Mouse (Mus musculus) spleen, adult 2 months (tissue): ENCODE results near the gene Tcf25. TPM values are rescaled to one million over a fixed set of nuclear protein-coding genes. Genes with fewer than 3 reads are reported as not detected.
A peak's percentile ranks its signal among the peaks of the same experiment; 100 is the strongest.

Experiments
- DNase-seq, 2 experiments: peaks; one replicate each; pipeline versions ENCODE4 v3.0.0 to v3.0.0-alpha.2; 2012 to 2021; ENCODE audit warnings: low spot score in 2 of 2, low read depth in 1 of 2
- H3K27ac ChIP-seq: fragments of 200-500 bp; 2 replicates; pipeline ENCODE4 v1.5.1; 2012; ENCODE audit warnings: low read length, inconsistent platforms; ENCODE audit not compliant: insufficient read depth
- H3K27me3 ChIP-seq: fragments of 200-500 bp; 2 replicates; pipeline ENCODE4 v1.6.1; 2012; ENCODE audit warnings: mild to moderate bottlenecking, moderate library complexity, low read length, inconsistent platforms; ENCODE audit not compliant: control insufficient read depth, insufficient read depth
- H3K36me3 ChIP-seq: fragments of 200-500 bp; 2 replicates; pipeline ENCODE4 v1.6.1; 2012; ENCODE audit warnings: mild to moderate bottlenecking, low read length, inconsistent platforms; ENCODE audit not compliant: control insufficient read depth, insufficient read depth
- H3K4me1 ChIP-seq: fragments of 200-500 bp; 2 replicates; pipeline ENCODE4 v1.6.1; 2011; ENCODE audit warnings: inconsistent platforms; ENCODE audit not compliant: control insufficient read depth, insufficient read depth, insufficient read length
- H3K4me3 ChIP-seq: fragments of 200-500 bp; 2 replicates; pipeline ENCODE4 v1.5.1; 2011; ENCODE audit warnings: mild to moderate bottlenecking, inconsistent platforms; ENCODE audit not compliant: insufficient read depth, insufficient read length; ENCODE audit errors: extremely low read depth
- CTCF ChIP-seq: fragments of 200-500 bp; IDR thresholded peaks from 2 replicates; pipeline ENCODE4 v1.5.1; 2011; ENCODE audit warnings: mild to moderate bottlenecking, inconsistent platforms; ENCODE audit not compliant: insufficient read depth, insufficient read length, insufficient replicate concordance; ENCODE audit errors: extremely low read depth
- POLR2A ChIP-seq: fragments of 200-500 bp; IDR thresholded peaks from 2 replicates; pipeline ENCODE4 v1.6.1; 2011; ENCODE audit warnings: low read depth, low read length, inconsistent platforms
- WGBS: fragments of 180-500 bp; shearing (Covaris S2); methylation state at CpG from one replicate; pipeline ENCODE4 v1.1.7; 2018; 5-methylcytosine and 5-hydroxymethylcytosine counted together
- polyA plus RNA-seq: library from polyadenylated mRNA; depleted of rRNA; stranded (reverse); fragments of >200 nt; gene quantifications from 2 replicates; pipeline ENCODE4 v1.2.3, GENCODE M21; 2012

The Tcf25 gene
- polyA plus RNA-seq, 1 experiment: 137 TPM

DNA sequence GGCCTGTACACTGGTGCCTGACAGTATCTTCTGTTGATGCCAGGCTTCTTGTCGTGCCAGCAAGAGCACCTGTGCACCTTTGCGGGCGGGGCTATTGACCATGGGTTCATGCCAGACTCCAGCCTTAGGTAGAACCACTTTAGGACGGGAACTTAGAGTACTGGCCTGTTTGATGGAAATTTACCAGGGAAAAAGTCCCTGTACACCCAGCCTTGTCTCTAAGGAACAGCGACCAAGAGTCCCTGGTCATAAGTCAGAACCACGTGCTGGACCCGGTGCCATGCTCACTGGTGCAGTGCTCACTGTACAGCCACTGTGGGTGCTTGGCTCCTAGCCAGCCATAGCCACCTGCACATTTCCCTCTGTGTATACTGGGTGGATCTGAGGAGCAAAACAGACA lies 15.5 kb downstream of the Tcf25 start:
- H3K27me3 ChIP-seq: no peaks in the 10 kb centered on the region
- H3K27ac ChIP-seq: no peak overlapping the region
- WGBS: 83% methylated on average over 7 of the region's 7 CpGs
- no peak for DNase-seq
- H3K4me1 ChIP-seq: no peaks in the 10 kb centered on the region
- peaks cover 53% of the 10 kb centered on the region for H3K36me3 ChIP-seq
- no peak overlapping the region for H3K4me3 ChIP-seq
- TF ChIP-seq POLR2A (no peak), CTCF (no peak)

DNA sequence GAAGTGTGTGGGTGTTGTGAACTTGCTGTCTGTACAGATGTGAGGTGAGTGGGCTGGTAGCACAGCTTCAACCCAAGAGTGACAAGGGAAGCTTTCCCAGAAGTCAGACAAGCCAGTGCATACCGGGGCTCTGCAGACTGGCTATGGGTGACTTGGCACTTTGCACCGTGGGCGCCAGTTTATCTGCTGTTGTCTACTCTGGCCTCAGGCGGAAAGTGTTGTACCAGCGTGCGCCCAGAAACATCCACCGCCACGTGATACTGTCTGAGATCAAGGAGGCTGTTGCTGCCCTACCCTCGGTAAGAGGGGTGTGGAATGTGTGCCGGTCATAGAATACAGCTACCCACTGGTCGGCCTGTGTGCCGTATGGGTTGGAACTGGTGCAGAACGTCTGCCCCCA lies 24.8 kb downstream of the Tcf25 start:
- Histone ChIP-seq H3K27ac (no peak overlapping the region), H3K36me3 (peaks cover 63% of the 10 kb centered on the region), H3K27me3 (no peaks in the 10 kb centered on the region), H3K4me3 (no peak overlapping the region), H3K4me1 (no peaks in the 10 kb centered on the region)
- 77% methylated on average over 13 of the region's 13 CpGs for WGBS
- DNase-seq: no peak
- TF ChIP-seq POLR2A: no peak
- no peak for TF ChIP-seq CTCF

DNA sequence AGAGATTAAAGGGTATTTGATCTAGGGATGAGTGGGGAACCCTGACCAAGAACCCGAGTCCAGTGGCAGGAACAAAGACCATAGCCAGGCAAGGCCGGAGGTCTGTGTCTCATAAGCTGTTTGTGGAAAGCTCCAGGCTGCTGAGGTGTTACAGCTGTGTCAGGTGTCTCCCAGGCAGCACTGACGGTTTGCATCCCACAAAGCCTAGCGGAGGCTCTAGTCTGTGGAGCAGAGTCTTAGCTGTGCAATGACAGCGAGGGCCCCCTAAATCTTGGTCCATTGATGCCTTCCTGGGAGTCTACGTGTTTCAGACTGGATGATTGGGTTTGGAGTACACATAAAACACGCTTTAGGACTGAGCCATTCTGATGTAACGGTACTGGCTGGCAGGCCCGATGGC lies 28.4 kb downstream of the Tcf25 start:
- Histone ChIP-seq H3K27me3 (no peaks in the 10 kb centered on the region), H3K36me3 (peaks cover 39% of the 10 kb centered on the region), H3K4me1 (peaks cover 3% of the 10 kb centered on the region; the same call in 1 of the 2 replicates), H3K4me3 (no peak overlapping the region), H3K27ac (no peak overlapping the region)
- DNase-seq: no peak
- WGBS: 90% methylated on average over 9 of the region's 9 CpGs
- TF ChIP-seq POLR2A (no peak), CTCF (no peak)

DNA sequence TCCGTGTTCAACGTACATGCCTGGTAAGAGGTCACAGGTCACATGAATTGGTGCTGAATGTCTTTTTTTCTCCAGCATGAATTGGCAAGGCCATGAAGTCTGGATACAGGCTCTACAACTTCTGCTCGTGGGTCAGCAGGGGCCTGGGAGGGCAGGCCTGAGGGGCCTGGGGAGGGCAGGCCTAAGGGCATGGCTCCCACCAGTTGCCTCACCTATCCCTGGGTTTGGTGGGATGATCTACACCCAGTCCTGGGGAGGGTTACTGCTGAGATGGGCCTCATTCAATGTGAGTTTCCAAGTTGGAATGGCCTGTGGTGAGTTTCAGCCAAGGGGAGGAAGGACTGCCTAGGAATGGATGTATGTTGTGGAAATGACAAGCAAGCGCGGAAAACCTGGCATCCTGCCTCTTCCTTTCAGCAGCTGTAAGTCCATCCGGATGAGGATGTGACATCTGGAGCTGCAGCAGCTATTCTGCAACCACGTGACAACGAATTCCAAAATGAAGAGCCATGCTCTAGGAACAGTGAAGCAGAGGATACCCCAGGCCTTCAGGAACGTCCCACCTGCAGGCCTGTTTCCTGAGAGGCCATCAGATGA lies 29.3 kb downstream of the Tcf25 start:
- 91% methylated on average over 9 of the region's 9 CpGs for WGBS
- no peak for TF ChIP-seq POLR2A
- no peak for TF ChIP-seq CTCF
- Histone ChIP-seq H3K36me3 (peaks cover 32% of the 10 kb centered on the region), H3K4me3 (no peak overlapping the region), H3K27me3 (0 out of 2 replicates have a peak, but pooled peaks cover 1% of the 10 kb centered on the region), H3K27ac (no peak overlapping the region), H3K4me1 (peaks cover 3% of the 10 kb centered on the region; the same call in 1 of the 2 replicates)
- no peak for DNase-seq

DNA sequence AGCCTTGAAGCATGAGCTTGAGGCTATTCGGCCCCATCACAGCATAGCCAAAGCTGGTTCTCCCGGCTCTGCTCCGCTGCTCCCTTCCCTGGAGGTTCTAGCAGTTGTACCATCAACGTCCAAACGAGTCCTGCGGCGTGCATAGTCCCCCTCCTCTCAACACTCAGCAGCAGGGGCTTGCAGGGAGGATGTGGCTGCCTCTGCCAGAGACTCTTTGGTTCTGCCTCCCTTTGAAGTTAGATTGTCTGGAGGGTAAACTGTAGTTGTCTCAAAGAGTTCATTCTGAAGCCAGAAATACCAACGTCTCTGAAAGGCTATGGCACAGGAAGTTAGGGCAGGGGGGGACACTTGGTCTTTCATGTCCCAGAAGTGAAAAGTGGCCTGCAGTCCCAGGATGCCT lies 31.0 kb downstream of the Tcf25 start:
- no peak for TF ChIP-seq CTCF
- no peak for TF ChIP-seq POLR2A
- H3K27ac ChIP-seq: peak overlapping the region; percentile 37; the same call in 1 of the 2 replicates
- peak in 1 of 2 experiments; percentile 14 for DNase-seq
- peaks cover 18% of the 10 kb centered on the region for H3K36me3 ChIP-seq
- 0 out of 2 replicates have a peak, but pooled peaks cover 1% of the 10 kb centered on the region for H3K27me3 ChIP-seq
- H3K4me3 ChIP-seq: no peak overlapping the region
- H3K4me1 ChIP-seq: peaks cover 3% of the 10 kb centered on the region; the same call in 1 of the 2 replicates
- 36% methylated on average over 8 of the region's 8 CpGs for WGBS

DNA sequence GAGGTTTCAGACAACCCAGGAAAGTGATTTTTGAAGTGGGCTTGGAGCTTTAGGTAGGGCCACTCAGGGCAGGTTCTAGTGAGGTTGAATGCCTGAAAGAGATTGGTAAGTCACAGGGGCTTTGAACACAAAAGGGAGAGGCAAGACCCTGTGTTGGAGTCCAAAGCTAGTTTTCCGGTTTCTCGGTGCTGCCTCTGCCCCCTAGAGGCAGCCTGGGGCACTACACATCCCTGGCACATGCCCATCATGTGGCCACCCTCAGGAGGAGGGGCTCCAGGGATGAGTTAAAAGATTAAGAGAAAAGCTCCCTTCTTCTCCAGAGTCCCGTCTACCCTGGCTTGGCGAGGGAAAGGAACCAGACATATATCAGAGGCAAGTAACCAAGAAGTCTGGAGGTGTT lies 33.2 kb downstream of the Tcf25 start, which contains the start of gene Mc1r:
Gene Mc1r (plus strand): TSS at position 322 of the 400 bp plus-strand sequence.
- H3K27ac ChIP-seq: no peak within 1 kb of the TSS
- no peak for TF ChIP-seq POLR2A
- peak; percentile 82; the same call in 1 of the 2 replicates for TF ChIP-seq CTCF
- H3K4me1 ChIP-seq: peaks cover 13% of the 10 kb centered on the region
- peak; percentile 40 to 48 for DNase-seq
- H3K4me3 ChIP-seq: no peak within 1 kb of the TSS
- peaks cover 7% of the 10 kb centered on the region; the same call in 1 of the 2 replicates for H3K36me3 ChIP-seq
- WGBS: 14% methylated on average over 4 of the region's 4 CpGs
- peaks cover 7% of the 10 kb centered on the region for H3K27me3 ChIP-seq

DNA sequence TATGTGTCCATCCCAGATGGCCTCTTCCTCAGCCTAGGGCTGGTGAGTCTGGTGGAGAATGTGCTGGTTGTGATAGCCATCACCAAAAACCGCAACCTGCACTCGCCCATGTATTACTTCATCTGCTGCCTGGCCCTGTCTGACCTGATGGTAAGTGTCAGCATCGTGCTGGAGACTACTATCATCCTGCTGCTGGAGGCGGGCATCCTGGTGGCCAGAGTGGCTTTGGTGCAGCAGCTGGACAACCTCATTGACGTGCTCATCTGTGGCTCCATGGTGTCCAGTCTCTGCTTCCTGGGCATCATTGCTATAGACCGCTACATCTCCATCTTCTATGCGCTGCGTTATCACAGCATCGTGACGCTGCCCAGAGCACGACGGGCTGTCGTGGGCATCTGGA lies 34.1 kb downstream of the Tcf25 start:
- DNase-seq: no peak
- WGBS: 87% methylated on average over 13 of the region's 13 CpGs
- Histone ChIP-seq H3K36me3 (peaks cover 2% of the 10 kb centered on the region; the same call in 1 of the 2 replicates), H3K4me1 (peaks cover 20% of the 10 kb centered on the region), H3K27ac (no peak overlapping the region), H3K27me3 (peaks cover 8% of the 10 kb centered on the region), H3K4me3 (no peak overlapping the region)
- TF ChIP-seq POLR2A (no peak), CTCF (no peak)
